Mouse (Mus musculus): ENCODE measurements around the gene Gm4131.

GRCm38 (mm10) chr14:62472061-62472460 is 94.7 kb downstream of the Gm4131 start:
- TF ChIP-seq GATA1 (IDR thresholded peaks at IDR 0.05; ENCODE audit: borderline replicate concordance, low read length) (no peak), FLI1 (IDR thresholded peaks at IDR 0.05; ENCODE audit: low read length) (no peak)
